Mouse (Mus musculus) mesoderm, embryonic 11.5 days (tissue): Measurements from ENCODE around the gene Fat2.

Source experiments
- DNase-seq: peaks from one replicate; pipeline ENCODE4 v3.0.0-alpha.2; 2012; ENCODE audit warnings: low read depth, low spot score

Gene Fat2

DNA sequence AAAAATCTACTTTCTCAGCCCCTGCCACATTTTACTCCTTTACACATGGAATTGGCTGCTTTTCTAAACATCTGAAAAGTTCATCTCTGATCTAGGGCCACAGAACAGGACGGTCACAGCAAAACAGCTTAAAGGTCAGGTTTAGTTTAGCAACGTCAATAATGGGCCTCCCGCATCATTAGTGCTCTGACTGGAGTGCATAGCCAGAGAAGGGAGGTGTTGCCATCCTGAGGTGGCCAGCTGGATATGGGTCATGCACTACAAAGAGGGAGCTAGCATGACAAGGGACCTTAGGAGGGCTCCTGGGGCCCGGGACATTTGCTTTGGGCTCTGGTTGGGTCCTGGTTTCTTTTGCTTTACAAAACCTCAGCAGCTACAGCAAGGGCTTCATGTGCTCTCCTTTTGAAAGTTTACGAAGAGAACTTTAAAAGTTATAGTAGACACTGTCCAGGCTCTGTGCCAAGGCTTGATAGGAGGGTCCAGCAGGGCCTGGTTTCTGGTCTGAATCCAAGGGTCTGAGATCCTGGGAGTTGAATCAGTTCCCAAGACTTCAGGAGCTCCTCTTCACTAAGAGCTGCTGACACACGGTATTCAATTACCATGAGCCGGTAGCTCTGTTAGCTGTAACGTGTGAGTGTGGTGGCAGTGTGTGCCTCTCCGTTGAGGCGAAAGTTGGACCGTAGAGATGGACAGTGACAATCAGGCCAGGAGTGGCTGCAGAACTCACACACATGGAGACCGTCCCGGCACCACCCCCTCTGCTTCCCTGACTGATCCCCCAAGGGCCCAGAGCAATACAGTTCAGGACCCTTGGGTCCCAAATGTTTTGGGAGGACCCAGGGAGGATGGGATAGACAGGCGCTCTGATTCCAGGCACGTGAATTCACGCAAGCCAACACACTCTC, 6.2 kb downstream of the Fat2 start:
- no peak for DNase-seq

- DNase-seq, result no peak
Measured at GRCm38 (mm10) chr11:55327558-55328409, 8.6 kb downstream of the Fat2 start.

GRCm38 (mm10) chr11:55327111-55327510, 9.3 kb downstream of the Fat2 start:
- DNase-seq, result no peak

DNA sequence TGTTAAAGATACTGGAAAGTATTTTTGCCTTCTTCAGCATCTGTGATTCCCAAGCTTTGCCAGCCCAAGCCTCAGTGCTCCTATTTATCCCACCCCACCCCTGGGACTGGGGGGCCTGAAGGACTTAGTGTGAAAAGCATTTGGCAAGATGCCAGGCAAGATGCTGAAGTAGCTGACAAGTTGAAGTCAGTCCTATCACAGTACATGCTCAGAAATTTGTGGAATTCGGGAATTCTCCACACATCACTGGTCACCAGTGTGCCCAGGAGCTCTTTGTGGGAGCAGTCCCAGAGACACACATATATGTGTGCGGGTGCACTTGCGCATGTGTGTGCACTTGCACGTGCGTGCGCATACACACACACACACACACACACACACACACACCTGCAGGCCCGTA, 10.2 kb downstream of the Fat2 start:
- DNase-seq, result peak; percentile 38

DNA sequence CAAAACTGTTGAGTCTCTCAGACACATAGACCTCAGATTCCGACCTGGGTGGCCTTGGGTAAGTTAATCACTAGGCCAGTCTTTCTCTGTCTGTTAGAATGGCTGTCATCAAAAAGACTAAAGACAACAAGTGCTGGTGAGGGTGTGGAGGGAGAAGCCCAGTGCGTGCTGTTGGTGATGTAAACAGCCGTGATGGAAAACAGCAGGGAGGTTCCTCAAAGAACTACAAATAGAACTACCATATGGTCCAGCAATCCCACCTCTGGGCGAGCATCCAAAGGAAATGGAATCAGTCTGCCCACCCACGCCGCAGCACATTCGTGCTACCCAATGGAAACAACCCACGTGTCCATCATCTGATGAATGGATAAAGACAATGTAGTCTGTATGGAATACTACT, 12.5 kb downstream of the Fat2 start:
- peak; percentile 41 for DNase-seq

DNA sequence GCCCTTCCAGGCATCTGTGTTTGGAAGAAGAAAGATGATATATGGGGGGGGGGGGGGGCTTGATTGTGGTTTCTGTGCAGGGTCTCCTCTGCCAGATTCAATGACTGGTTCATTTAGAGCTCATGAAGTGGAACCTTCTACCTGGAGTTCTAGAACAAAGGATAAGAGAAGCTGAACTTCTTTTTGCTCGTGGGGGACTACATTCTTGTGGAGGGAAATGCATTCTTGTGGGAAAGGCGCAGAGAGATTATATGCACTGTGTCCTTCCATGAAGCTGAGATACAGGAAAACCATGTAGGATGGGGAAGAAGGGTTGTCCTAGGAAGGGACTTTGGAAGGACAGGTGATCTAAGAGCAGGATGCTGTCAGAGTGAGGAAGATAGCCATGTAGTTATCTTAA, 15.4 kb downstream of the Fat2 start:
- no peak for DNase-seq

GRCm38 (mm10) chr11:55315966-55316365, 20.4 kb downstream of the Fat2 start:
- DNase-seq, result no peak

DNA sequence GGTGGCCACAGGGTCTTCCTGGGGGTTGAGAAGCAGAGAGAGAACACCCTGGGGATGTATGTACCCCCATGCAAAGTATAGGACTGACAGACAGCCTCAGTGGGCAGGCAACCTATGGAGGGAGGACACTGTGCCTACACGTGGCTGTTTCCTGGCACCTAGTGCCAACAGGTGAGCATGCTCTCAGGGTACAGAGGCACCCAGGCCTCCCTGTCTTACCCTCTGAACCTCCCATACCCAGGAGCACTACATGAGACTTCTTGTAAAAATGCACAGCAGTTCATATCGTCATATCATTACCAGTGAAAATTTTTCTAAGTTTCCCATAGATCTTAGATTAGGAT, 21.7 kb downstream of the Fat2 start:
- no peak for DNase-seq

- DNase-seq, result no peak
Measured at GRCm38 (mm10) chr11:55313768-55314703, 22.3 kb downstream of the Fat2 start.

DNA sequence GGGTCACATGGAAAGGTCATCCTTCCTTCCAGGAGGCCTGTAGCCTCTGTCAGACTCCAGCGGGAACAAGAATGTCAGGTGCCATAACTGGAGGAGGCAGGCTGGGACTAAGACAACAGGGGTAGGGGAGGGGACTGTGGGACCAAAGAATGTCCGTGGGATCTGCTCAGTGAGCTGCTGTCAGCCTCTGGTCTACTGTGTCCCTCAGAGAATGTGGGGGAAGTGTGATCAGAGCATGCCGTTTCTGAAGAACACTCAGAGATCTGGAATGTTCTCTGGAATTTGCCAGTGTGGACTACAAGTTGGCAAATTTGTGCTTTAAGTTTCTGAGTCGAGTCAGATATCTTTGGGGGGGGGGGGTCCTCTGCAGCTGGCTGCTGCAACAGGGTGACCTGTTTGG, 34.0 kb downstream of the Fat2 start:
- no peak for DNase-seq

- DNase-seq, result no peak
Measured at GRCm38 (mm10) chr11:55293179-55293578, 43.2 kb downstream of the Fat2 start.

GRCm38 (mm10) chr11:55291901-55292300, 44.5 kb downstream of the Fat2 start:
- DNase-seq, result no peak

- DNase-seq, result no peak
Measured at GRCm38 (mm10) chr11:55289851-55290391, 46.4 kb downstream of the Fat2 start.

DNA sequence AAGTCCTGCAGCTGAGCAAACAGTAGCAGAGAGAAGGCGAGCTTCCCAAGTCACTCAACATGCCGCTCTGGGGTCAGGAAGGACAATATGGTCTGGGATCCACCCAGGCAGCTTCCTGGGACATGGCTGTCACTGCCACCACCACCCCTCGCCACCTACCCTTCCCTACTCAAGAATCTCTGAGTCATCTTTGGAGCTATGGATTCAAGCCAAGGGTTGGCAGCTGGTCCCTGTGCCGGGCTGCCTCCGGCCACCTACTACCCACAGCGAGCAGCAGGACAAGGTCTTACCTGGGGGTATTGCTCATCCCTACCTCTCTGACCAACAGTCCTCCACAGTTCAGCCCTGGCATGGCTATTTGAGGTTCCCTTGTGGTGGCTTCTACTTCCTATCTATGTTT, 61.6 kb downstream of the Fat2 start:
- no peak for DNase-seq

GRCm38 (mm10) chr11:55268580-55268979, 67.8 kb downstream of the Fat2 start:
- no peak for DNase-seq

- no peak for DNase-seq
Measured at GRCm38 (mm10) chr11:55265647-55266046, 70.7 kb downstream of the Fat2 start.

DNA sequence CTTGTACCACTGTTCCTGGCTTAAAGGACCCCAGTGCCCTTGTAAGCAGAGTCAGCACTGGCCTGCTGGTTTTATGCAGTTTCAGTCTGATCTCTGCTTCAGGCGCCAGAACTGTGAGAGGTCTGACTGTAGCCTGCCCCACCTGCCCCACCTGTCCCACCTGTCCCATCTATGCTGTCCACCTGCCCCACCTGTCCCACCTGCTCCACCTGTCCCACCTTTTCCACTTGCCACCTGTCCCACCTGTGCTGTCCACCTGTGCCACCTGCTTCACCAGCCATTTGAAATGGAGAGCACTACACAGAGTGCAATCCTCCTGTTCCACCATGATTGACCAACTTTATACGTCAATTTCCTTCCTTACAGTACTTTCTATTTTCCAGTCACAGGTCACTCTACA, 72.0 kb downstream of the Fat2 start:
- DNase-seq, result no peak

DNA sequence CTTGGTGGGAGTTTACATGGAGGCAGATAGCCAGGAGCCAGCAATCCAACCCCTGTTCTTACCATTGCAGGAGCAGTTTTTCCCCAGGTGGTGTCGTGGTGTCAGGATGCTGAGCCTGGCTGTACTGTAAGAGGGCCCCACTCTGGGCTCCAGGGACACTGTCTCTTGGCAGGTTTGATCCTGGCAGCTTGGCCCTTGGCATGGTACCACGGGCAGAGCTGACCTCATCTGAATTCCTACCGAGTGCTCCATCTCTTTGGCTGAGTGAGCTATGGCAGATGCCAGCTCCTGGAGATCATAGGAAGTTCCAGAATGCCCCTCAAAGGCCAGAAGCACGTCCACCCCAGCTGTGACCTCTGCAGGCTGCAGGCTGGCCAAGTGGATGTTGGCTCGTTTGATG, 74.4 kb downstream of the Fat2 start:
- DNase-seq, result no peak

DNA sequence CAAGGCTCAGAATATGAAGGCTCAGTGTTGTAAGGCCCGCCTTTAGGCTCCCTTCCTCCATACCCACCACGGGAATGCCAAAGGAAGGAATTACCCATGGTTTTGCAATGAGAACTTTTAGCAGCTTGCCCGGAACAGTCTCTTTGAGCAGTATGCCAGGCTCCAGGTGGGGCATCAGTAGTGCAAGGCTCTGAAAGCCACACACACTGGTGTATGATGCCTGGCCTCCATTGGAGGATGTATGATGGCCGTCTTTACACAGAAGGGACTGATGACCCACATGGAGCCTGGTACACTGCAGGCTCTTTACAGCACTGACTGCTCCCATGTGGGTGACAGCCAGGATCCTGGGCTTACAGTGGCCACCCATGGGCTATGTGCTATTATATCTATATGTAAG, 75.3 kb downstream of the Fat2 start:
- DNase-seq, result no peak

DNA sequence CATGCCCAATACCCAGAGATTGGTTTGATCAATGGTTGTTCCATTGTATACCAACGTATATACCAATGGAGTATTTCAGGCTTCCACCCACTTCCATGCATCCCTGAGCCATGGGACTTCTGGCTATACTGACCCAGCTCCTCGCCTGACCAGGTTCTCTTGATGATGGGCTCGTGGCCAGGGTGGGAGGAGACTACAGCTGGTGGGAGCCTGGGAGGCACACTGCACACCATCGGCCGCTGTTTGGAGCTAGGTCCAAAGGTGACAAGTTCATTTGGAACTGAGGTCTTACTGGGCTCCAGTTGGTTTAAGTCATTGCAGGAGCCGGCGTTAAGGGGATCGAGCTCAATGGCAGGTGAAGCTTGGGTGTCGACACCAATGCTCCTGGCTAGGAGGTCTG, 83.0 kb downstream of the Fat2 start:
- no peak for DNase-seq

- DNase-seq, result no peak
Measured at GRCm38 (mm10) chr11:55250527-55250926, 85.8 kb downstream of the Fat2 start.
